ENCODE assay signal across 8 mouse cellular contexts in genomic region chr11:101119131-101119760, GRCm38 (mm10). TPM values are rescaled to one million over a fixed set of nuclear protein-coding genes. Genes with fewer than 3 reads are reported as not detected.
A peak's percentile ranks its signal among the peaks of the same experiment; 100 is the strongest.
DNase-seq lines count a peak whose midpoint lies in the region; ATAC-seq and TF ChIP-seq lines count a peak whose summit lies in the region.

No protein-coding gene starts in this region.

- H3K4me1 ChIP-seq in heart, embryonic 16.5 days (ENCODE audit: control insufficient read depth, insufficient read depth, low read length): peaks cover 28% of the 10 kb centered on the region
- peaks cover 48% of the 10 kb centered on the region for H3K4me1 ChIP-seq in forebrain, embryonic 12.5 days
- peaks cover 14% of the 10 kb centered on the region for H3K4me1 ChIP-seq in liver, adult 2 months (ENCODE audit: control insufficient read depth, insufficient read depth, low read length)
- H3K4me1 ChIP-seq in olfactory bulb, adult 2 months (ENCODE audit: control insufficient read depth, insufficient read depth, low read length): peaks cover 20% of the 10 kb centered on the region

- WGBS in heart, embryonic 16.5 days: under 1% methylated on average over 39 of the region's 39 CpGs
- WGBS in forebrain, embryonic 12.5 days: 1% methylated on average over 39 of the region's 39 CpGs
- WGBS in liver, adult 2 months: under 1% methylated on average over 37 of the region's 39 CpGs
- under 1% methylated on average over 38 of the region's 39 CpGs for WGBS in olfactory bulb, adult 2 months

- peaks cover 12% of the 10 kb centered on the region for H3K36me3 ChIP-seq in heart, embryonic 16.5 days (ENCODE audit: control insufficient read depth, insufficient read depth)
- peaks cover 23% of the 10 kb centered on the region for H3K36me3 ChIP-seq in forebrain, embryonic 12.5 days (replicated peaks)
- peaks cover 7% of the 10 kb centered on the region for H3K36me3 ChIP-seq in liver, adult 2 months (ENCODE audit: control insufficient read depth, insufficient read depth, low read length)

- H3K4me3 ChIP-seq in heart, embryonic 16.5 days (ENCODE audit: low read length): peak overlapping the region; percentile 99
- peak overlapping the region; percentile 87 for H3K4me3 ChIP-seq in forebrain, embryonic 12.5 days (replicated peaks)
- peak overlapping the region; percentile 87 for H3K4me3 ChIP-seq in liver, adult 2 months (ENCODE audit: insufficient read depth, low read depth, low read length)
- peak overlapping the region; percentile 69 for H3K4me3 ChIP-seq in olfactory bulb, adult 2 months (ENCODE audit: insufficient read depth, low read depth, low read length)

- intact Hi-C loops in heart, postnatal 25 days (cut with DNase I): loop anchor here (1.0 kb wide), 1 partner anchor 24 kb away; the partner anchor contains the start of gene Psmc3ip

- TF ChIP-seq POLR2A in liver, adult 2 months (IDR thresholded peaks at IDR 0.05; ENCODE audit: extremely low read depth, insufficient read depth, low read length): no peak
- TF ChIP-seq POLR2A in olfactory bulb, adult 2 months (IDR thresholded peaks at IDR 0.05; ENCODE audit: insufficient read depth, low read depth, low read length): no peak

- H3K27me3 ChIP-seq in heart, embryonic 16.5 days (ENCODE audit: control insufficient read depth, insufficient read depth, low read length): no peaks in the 10 kb centered on the region
- no peaks in the 10 kb centered on the region for H3K27me3 ChIP-seq in forebrain, embryonic 12.5 days
- H3K27me3 ChIP-seq in liver, adult 2 months (ENCODE audit: control insufficient read depth, insufficient read depth, low read length): no peaks in the 10 kb centered on the region

- peak; percentile 69 for ATAC-seq in heart, embryonic 16.5 days (replicated peaks; ENCODE audit: extremely low read depth, insufficient read depth, low FRiP score)
- peak; percentile 71 for ATAC-seq in forebrain, embryonic 12.5 days (ENCODE audit: low FRiP score)

- no peak for TF ChIP-seq CTCF in liver, adult 2 months (IDR thresholded peaks at IDR 0.05; ENCODE audit: low read depth, low read length)
- TF ChIP-seq CTCF in olfactory bulb, adult 2 months (IDR thresholded peaks at IDR 0.05; ENCODE audit: insufficient read depth, low read depth, low read length): peak; percentile 20; the same call in 1 of the 2 replicates

- no peaks in the 10 kb centered on the region for H3K9me3 ChIP-seq in heart, embryonic 16.5 days (replicated peaks; ENCODE audit: control insufficient read depth, low read length)
- no peaks in the 10 kb centered on the region for H3K9me3 ChIP-seq in forebrain, embryonic 12.5 days

- peak overlapping the region; percentile 76 for H3K4me2 ChIP-seq in heart, embryonic 16.5 days (ENCODE audit: low read depth, low read length)
- peak overlapping the region; percentile 97 for H3K4me2 ChIP-seq in forebrain, embryonic 12.5 days

- peak overlapping the region; percentile 96 for H3K9ac ChIP-seq in heart, embryonic 16.5 days (ENCODE audit: low read length)
- H3K9ac ChIP-seq in forebrain, embryonic 12.5 days: peak overlapping the region; percentile 92
- peak overlapping the region; percentile 90 for H3K9ac ChIP-seq in liver, adult 2 months (ENCODE audit: low read depth, low read length)

- peak overlapping the region; percentile 90 for H3K27ac ChIP-seq in heart, embryonic 16.5 days (ENCODE audit: low read length)
- peak overlapping the region; percentile 91 for H3K27ac ChIP-seq in forebrain, embryonic 12.5 days
- peak overlapping the region; percentile 81 for H3K27ac ChIP-seq in liver, adult 2 months (replicated peaks; ENCODE audit: insufficient read depth, low read depth, low read length)
- peak overlapping the region; percentile 56 for H3K27ac ChIP-seq in olfactory bulb, adult 2 months (ENCODE audit: insufficient read depth, low read depth, low read length)

- H3K79me2 ChIP-seq in liver, adult 2 months (ENCODE audit: control insufficient read depth, insufficient read depth, low read length): peaks cover 26% of the 10 kb centered on the region

- DNase-seq in heart, postnatal 25 days (ENCODE audit: low spot score): no peak
- DNase-seq in NIH3T3 (ENCODE audit: low read depth): peak; percentile 33
- DNase-seq in liver, adult 2 months (ENCODE audit: extremely low read depth, low read depth, low spot score): no peak
- no peak for DNase-seq in adrenal gland, postnatal 4 days (ENCODE audit: low spot score in 2 of 2)
- no peak for DNase-seq in layer of hippocampus, postnatal 25 days (ENCODE audit: extremely low spot score in 1 of 2, low spot score in 1 of 2)

RNA-seq across cellular contexts. Expression of gene Retreg3, which starts 0.4 kb away (rescaled TPM):
- 14.5 and 14.9 TPM in 2 replicates for polyA plus RNA-seq in heart, embryonic 16.5 days (2015; fragmentation: Nextera tagmentation; extraction: Ambion mirVana)
- total RNA-seq in heart, postnatal 25 days (2021): 10 to 100 TPM; 34.0 to 35.5 TPM
- 18.6 and 19.3 TPM in 2 replicates for polyA plus RNA-seq in forebrain, embryonic 12.5 days (2016; fragmentation: Nextera tagmentation; extraction: Ambion mirVana)
- total RNA-seq in liver, adult 2 months (2014; rRNA removed): 46.2 and 46.3 TPM in 2 replicates
- 61.2 and 61.5 TPM in 2 replicates for polyA plus RNA-seq in liver, adult 2 months (2012; rRNA removed)
- not detected in 2 replicates for polyA plus RNA-seq in olfactory bulb, adult 2 months (2012; ENCODE audit: insufficient read depth, insufficient read length, low replicate concordance, missing spikeins)
- 10 to 100 TPM; 51.8 to 52.6 TPM for total RNA-seq in adrenal gland, postnatal 4 days (2021)
- 10 to 100 TPM; 57.3 to 62.6 TPM for total RNA-seq in layer of hippocampus, postnatal 25 days (2021)

RNA-seq across cellular contexts. Expression of gene Tubg1, which starts 0.5 kb away (rescaled TPM):
- 70.9 and 72.6 TPM in 2 replicates for polyA plus RNA-seq in heart, embryonic 16.5 days (2015; fragmentation: Nextera tagmentation; extraction: Ambion mirVana)
- total RNA-seq in heart, postnatal 25 days (2021): 10 to 100 TPM; 24.4 to 27.3 TPM
- 103 and 108 TPM in 2 replicates for polyA plus RNA-seq in forebrain, embryonic 12.5 days (2016; fragmentation: Nextera tagmentation; extraction: Ambion mirVana)
- total RNA-seq in liver, adult 2 months (2014; rRNA removed): 7.6 and 9.2 TPM in 2 replicates
- 11.9 and 17.6 TPM in 2 replicates for polyA plus RNA-seq in liver, adult 2 months (2012; rRNA removed)
- not detected in 2 replicates for polyA plus RNA-seq in olfactory bulb, adult 2 months (2012; ENCODE audit: insufficient read depth, insufficient read length, low replicate concordance, missing spikeins)
- total RNA-seq in adrenal gland, postnatal 4 days (2021): 10 to 100 TPM; 42.0 to 42.6 TPM
- total RNA-seq in layer of hippocampus, postnatal 25 days (2021): 10 to 100 TPM; 44.4 to 52.3 TPM

RNA-seq across cellular contexts. Expression of gene Psmc3ip, which starts 24.0 kb away (rescaled TPM):
- 22.6 and 25.7 TPM in 2 replicates for polyA plus RNA-seq in heart, embryonic 16.5 days (2015; fragmentation: Nextera tagmentation; extraction: Ambion mirVana)
- total RNA-seq in heart, postnatal 25 days (2021): 1 to 10 TPM; 3.1 TPM
- 59.0 and 62.1 TPM in 2 replicates for polyA plus RNA-seq in forebrain, embryonic 12.5 days (2016; fragmentation: Nextera tagmentation; extraction: Ambion mirVana)
- total RNA-seq in liver, adult 2 months (2014; rRNA removed): 0.55 and 0.67 TPM in 2 replicates
- 0.20 and 0.39 TPM in 2 replicates for polyA plus RNA-seq in liver, adult 2 months (2012; rRNA removed)
- not detected in 2 replicates for polyA plus RNA-seq in olfactory bulb, adult 2 months (2012; ENCODE audit: insufficient read depth, insufficient read length, low replicate concordance, missing spikeins)
- 10 to 100 TPM; 10.3 to 11.9 TPM for total RNA-seq in adrenal gland, postnatal 4 days (2021)
- 1 to 10 TPM; 3.3 to 4.4 TPM for total RNA-seq in layer of hippocampus, postnatal 25 days (2021)

RNA-seq across cellular contexts. Expression of gene Mlx, which starts 32.2 kb away (rescaled TPM):
- 38.6 and 41.7 TPM in 2 replicates for polyA plus RNA-seq in heart, embryonic 16.5 days (2015; fragmentation: Nextera tagmentation; extraction: Ambion mirVana)
- 10 to 100 TPM; 19.1 to 21.4 TPM for total RNA-seq in heart, postnatal 25 days (2021)
- 47.6 and 52.6 TPM in 2 replicates for polyA plus RNA-seq in forebrain, embryonic 12.5 days (2016; fragmentation: Nextera tagmentation; extraction: Ambion mirVana)
- 33.5 and 34.4 TPM in 2 replicates for total RNA-seq in liver, adult 2 months (2014; rRNA removed)
- polyA plus RNA-seq in liver, adult 2 months (2012; rRNA removed): 34.8 and 39.8 TPM in 2 replicates
- not detected in 2 replicates for polyA plus RNA-seq in olfactory bulb, adult 2 months (2012; ENCODE audit: insufficient read depth, insufficient read length, low replicate concordance, missing spikeins)
- total RNA-seq in adrenal gland, postnatal 4 days (2021): 10 to 100 TPM; 27.3 to 27.5 TPM
- total RNA-seq in layer of hippocampus, postnatal 25 days (2021): 10 to 100 TPM; 45.1 to 45.6 TPM

RNA-seq across cellular contexts. Expression of gene Tubg2, which starts 36.5 kb away (rescaled TPM):
- polyA plus RNA-seq in heart, embryonic 16.5 days (2015; fragmentation: Nextera tagmentation; extraction: Ambion mirVana): 3.0 and 3.3 TPM in 2 replicates
- 1 to 10 TPM; 2.5 to 3.9 TPM for total RNA-seq in heart, postnatal 25 days (2021)
- polyA plus RNA-seq in forebrain, embryonic 12.5 days (2016; fragmentation: Nextera tagmentation; extraction: Ambion mirVana): 7.6 and 8.3 TPM in 2 replicates
- total RNA-seq in liver, adult 2 months (2014; rRNA removed): not detected in 2 replicates
- 0.10 and 0.17 TPM in 2 replicates for polyA plus RNA-seq in liver, adult 2 months (2012; rRNA removed)
- polyA plus RNA-seq in olfactory bulb, adult 2 months (2012; ENCODE audit: insufficient read depth, insufficient read length, low replicate concordance, missing spikeins): not detected in 2 replicates
- total RNA-seq in adrenal gland, postnatal 4 days (2021): 1 to 10 TPM; 7.7 to 8.1 TPM
- total RNA-seq in layer of hippocampus, postnatal 25 days (2021): 10 to 100 TPM; 44.9 to 47.8 TPM
